Mouse (Mus musculus): ENCODE results near the gene Zbtb43. TPM values are rescaled to one million over a fixed set of nuclear protein-coding genes. Genes with fewer than 3 reads are reported as not detected.

Gene Zbtb43
- polyA plus RNA-seq, 1 experiment: 4.8 TPM

DNA sequence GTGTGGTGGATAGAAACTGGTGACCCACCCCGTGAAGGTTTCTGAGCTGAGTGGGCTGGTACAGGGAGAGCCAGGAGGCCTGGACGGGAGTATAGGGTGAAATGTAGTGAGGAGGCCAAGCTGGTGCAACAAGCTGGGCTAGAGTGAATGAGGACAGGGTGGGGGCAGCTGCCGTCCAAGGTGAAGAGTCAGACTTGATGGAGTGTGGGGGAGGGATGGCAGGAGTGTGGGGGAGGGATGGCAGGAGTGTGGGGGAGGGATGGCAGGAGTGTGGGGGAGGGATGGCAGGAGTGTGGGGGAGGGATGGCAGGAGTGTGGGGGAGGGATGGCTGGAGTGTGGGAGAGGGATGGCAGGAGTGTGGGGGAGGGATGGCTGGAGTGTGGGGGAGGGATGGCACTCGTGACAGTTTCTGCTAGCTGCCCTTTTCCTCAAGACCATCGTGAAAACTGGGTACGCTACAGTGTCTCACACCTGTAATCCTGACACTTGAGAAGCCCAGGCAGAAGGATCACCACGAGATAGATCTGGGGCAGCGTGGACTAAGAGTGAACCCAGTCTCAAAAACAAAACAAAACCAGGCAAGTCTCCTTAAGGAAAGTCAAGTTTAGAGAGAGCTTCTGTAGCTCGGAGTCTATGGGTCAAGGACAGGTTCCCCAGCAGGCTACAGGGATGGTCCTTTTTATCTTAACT, 28.2 kb downstream of the Zbtb43 start:
- Histone ChIP-seq H3K79me3 (ENCODE audit: low read depth) (no peaks in the 10 kb centered on the region), H3K79me2 (ENCODE audit: control insufficient read depth, insufficient read depth) (no peaks in the 10 kb centered on the region), H3K27me3 (ENCODE audit: control insufficient read depth, insufficient read depth, insufficient read length) (peaks cover 5% of the 10 kb centered on the region), H3K36me3 (ENCODE audit: control insufficient read depth, insufficient read depth) (no peaks in the 10 kb centered on the region), H3ac (ENCODE audit: control insufficient read depth, insufficient read length, low read depth) (no peak overlapping the region), H3K4me3 (ENCODE audit: insufficient read depth, poor library complexity, severe bottlenecking) (no peak overlapping the region)
- TF ChIP-seq FOSL1 (IDR thresholded peaks at IDR 0.05; ENCODE audit: insufficient read depth, low read length, poor library complexity, severe bottlenecking): no peak
- TF ChIP-seq CTCF (IDR thresholded peaks at IDR 0.05; ENCODE audit: control insufficient read depth, insufficient read depth, insufficient read length): no peak
- no peak for TF ChIP-seq MAX (IDR thresholded peaks at IDR 0.05)

DNA sequence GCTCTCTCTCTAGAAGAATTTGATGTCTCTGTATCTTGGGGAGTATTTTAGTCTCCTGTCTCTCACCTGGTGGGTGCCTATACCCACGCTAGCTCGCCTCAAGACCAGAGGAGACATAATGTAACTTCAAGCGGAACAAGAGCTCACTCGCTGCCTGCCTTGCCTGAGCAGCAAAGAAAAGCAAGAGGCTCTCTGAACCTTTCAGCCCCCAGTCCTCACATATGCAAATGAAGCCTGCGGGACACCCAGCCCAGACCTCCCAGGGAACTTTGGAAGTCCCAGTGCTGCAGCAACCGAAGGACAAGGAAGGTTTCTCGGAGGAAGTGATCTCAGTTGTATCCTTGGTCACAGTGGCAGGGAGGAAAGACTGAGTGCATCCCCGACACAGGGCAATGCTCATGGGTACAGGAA, 28.9 kb downstream of the Zbtb43 start:
- no peaks in the 10 kb centered on the region for H3K79me3 ChIP-seq (ENCODE audit: low read depth)
- no peaks in the 10 kb centered on the region for H3K36me3 ChIP-seq (ENCODE audit: control insufficient read depth, insufficient read depth)
- TF ChIP-seq CTCF (IDR thresholded peaks at IDR 0.05; ENCODE audit: control insufficient read depth, insufficient read depth, insufficient read length) (no peak), MYOG (IDR thresholded peaks at IDR 0.05; ENCODE audit: control insufficient read depth, extremely low read depth, insufficient read length) (no peak), MYOD1 (IDR thresholded peaks at IDR 0.05; ENCODE audit: control insufficient read depth, insufficient read length, low read depth) (no peak), USF1 (IDR thresholded peaks at IDR 0.05; ENCODE audit: low read depth) (no peak), FOSL1 (IDR thresholded peaks at IDR 0.05; ENCODE audit: insufficient read depth, low read length, poor library complexity, severe bottlenecking) (no peak), MAX (IDR thresholded peaks at IDR 0.05) (no peak), CEBPB (IDR thresholded peaks at IDR 0.05; ENCODE audit: low read depth) (no peak)
- no peak overlapping the region for H3ac ChIP-seq (ENCODE audit: control insufficient read depth, insufficient read length, low read depth)
- no peaks in the 10 kb centered on the region for H3K79me2 ChIP-seq (ENCODE audit: control insufficient read depth, insufficient read depth)
- peaks cover 5% of the 10 kb centered on the region for H3K27me3 ChIP-seq (ENCODE audit: control insufficient read depth, insufficient read depth, insufficient read length)
- no peak overlapping the region for H3K4me3 ChIP-seq (ENCODE audit: insufficient read depth, poor library complexity, severe bottlenecking)

DNA sequence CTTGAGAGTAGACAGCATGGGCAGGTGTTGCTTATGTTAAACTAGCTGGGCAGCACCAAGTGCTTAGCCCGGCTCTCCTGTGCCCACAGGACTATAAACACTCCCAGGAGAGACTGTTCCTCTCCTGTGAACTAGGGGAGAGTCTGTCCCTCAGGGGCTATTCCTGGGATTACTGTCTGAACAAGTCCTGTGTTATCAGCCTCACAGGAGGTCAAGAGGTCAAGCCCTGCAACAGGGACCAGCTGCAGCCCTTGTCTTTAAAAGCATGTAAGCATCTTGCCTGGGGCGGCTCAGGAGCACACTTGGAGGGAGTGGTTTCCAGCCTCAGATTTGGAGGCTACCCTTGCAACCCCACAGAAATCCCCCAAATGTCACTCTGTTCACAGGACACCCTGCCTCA, 30.0 kb downstream of the Zbtb43 start:
- no peaks in the 10 kb centered on the region for H3K79me2 ChIP-seq (ENCODE audit: control insufficient read depth, insufficient read depth)
- TF ChIP-seq FOSL1 (IDR thresholded peaks at IDR 0.05; ENCODE audit: insufficient read depth, low read length, poor library complexity, severe bottlenecking) (no peak), MAX (IDR thresholded peaks at IDR 0.05) (no peak), CEBPB (IDR thresholded peaks at IDR 0.05; ENCODE audit: low read depth) (no peak)

DNA sequence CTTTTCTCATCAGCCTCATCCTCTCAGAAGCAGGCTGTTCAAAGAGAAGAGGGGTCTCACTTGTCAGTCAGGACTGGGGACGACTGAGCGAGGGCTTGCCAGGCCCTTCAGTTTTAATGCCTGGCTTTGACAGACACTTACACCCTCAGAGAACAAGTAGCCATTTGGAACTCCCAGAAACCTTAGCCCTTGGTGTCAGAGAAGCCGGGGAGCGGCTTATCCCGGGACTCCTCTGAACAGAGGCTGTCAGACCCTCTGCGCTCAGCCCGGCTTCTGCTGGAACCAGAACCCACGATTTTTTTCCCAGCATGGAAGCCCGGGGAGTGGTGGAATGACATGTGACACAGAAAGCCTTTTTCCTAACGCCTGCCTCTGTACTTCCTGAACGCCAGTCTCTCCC, 31.2 kb downstream of the Zbtb43 start:
- H3K27me3 ChIP-seq (ENCODE audit: control insufficient read depth, insufficient read depth, insufficient read length): peaks cover 5% of the 10 kb centered on the region
- no peaks in the 10 kb centered on the region for H3K36me3 ChIP-seq (ENCODE audit: control insufficient read depth, insufficient read depth)
- TF ChIP-seq MYOG (IDR thresholded peaks at IDR 0.05; ENCODE audit: control insufficient read depth, extremely low read depth, insufficient read length): no peak
- no peak for TF ChIP-seq MYOD1 (IDR thresholded peaks at IDR 0.05; ENCODE audit: control insufficient read depth, insufficient read length, low read depth)
- TF ChIP-seq CTCF (IDR thresholded peaks at IDR 0.05; ENCODE audit: control insufficient read depth, insufficient read depth, insufficient read length): no peak
- no peak for TF ChIP-seq USF1 (IDR thresholded peaks at IDR 0.05; ENCODE audit: low read depth)
- no peak for TF ChIP-seq CEBPB (IDR thresholded peaks at IDR 0.05; ENCODE audit: low read depth)
- TF ChIP-seq MAX (IDR thresholded peaks at IDR 0.05): no peak
- TF ChIP-seq FOSL1 (IDR thresholded peaks at IDR 0.05; ENCODE audit: insufficient read depth, low read length, poor library complexity, severe bottlenecking): no peak
- H3K4me3 ChIP-seq (ENCODE audit: insufficient read depth, poor library complexity, severe bottlenecking): no peak overlapping the region
- no peak overlapping the region for H3ac ChIP-seq (ENCODE audit: control insufficient read depth, insufficient read length, low read depth)
- H3K79me2 ChIP-seq (ENCODE audit: control insufficient read depth, insufficient read depth): no peaks in the 10 kb centered on the region
- H3K79me3 ChIP-seq (ENCODE audit: low read depth): no peaks in the 10 kb centered on the region

More for the DNA sequence above, 30.0 kb downstream of the Zbtb43 start:
- H3K79me3 ChIP-seq (ENCODE audit: low read depth): no peaks in the 10 kb centered on the region
- no peak overlapping the region for H3ac ChIP-seq (ENCODE audit: control insufficient read depth, insufficient read length, low read depth)
- peaks cover 5% of the 10 kb centered on the region for H3K27me3 ChIP-seq (ENCODE audit: control insufficient read depth, insufficient read depth, insufficient read length)
- H3K4me3 ChIP-seq (ENCODE audit: insufficient read depth, poor library complexity, severe bottlenecking): no peak overlapping the region
- no peaks in the 10 kb centered on the region for H3K36me3 ChIP-seq (ENCODE audit: control insufficient read depth, insufficient read depth)

DNA sequence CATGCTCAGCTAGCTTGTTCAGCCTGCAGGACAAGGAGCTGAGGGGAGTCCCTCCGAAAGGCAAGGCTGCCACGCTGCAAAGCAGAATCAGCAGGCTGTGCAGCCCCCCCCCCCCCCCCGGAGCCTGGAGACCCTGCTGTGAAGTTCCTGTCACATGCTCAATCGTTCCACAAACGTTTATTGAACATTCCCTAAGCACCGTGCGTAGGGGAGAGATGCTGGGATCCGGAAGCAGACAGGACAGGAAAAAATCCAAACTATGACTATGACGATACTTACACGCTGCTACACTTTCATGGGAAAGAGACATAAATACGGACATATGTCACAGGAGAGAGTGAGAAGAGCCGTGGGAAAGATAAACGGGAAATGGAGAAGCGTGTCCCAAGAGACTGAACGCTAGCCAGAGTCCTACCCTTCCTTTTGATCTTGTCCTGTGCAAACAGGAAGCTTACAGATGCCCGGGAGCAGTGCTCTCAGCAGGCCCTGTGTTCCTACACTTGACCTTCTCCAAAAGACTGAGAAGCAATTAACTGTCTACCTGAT, 32.3 kb downstream of the Zbtb43 start:
- H3K4me3 ChIP-seq (ENCODE audit: insufficient read depth, poor library complexity, severe bottlenecking): no peak overlapping the region
- peaks cover under 1% of the 10 kb centered on the region for H3K79me2 ChIP-seq (ENCODE audit: control insufficient read depth, insufficient read depth)
- TF ChIP-seq MYOG (IDR thresholded peaks at IDR 0.05; ENCODE audit: control insufficient read depth, extremely low read depth, insufficient read length) (no peak), FOSL1 (IDR thresholded peaks at IDR 0.05; ENCODE audit: insufficient read depth, low read length, poor library complexity, severe bottlenecking) (no peak), CTCF (IDR thresholded peaks at IDR 0.05; ENCODE audit: control insufficient read depth, insufficient read depth, insufficient read length) (no peak), USF1 (IDR thresholded peaks at IDR 0.05; ENCODE audit: low read depth) (no peak), CEBPB (IDR thresholded peaks at IDR 0.05; ENCODE audit: low read depth) (no peak), MAX (IDR thresholded peaks at IDR 0.05) (no peak), MYOD1 (IDR thresholded peaks at IDR 0.05; ENCODE audit: control insufficient read depth, insufficient read length, low read depth) (no peak)
- no peak overlapping the region for H3ac ChIP-seq (ENCODE audit: control insufficient read depth, insufficient read length, low read depth)
- H3K36me3 ChIP-seq (ENCODE audit: control insufficient read depth, insufficient read depth): no peaks in the 10 kb centered on the region
- peaks cover 5% of the 10 kb centered on the region for H3K27me3 ChIP-seq (ENCODE audit: control insufficient read depth, insufficient read depth, insufficient read length)
- no peaks in the 10 kb centered on the region for H3K79me3 ChIP-seq (ENCODE audit: low read depth)

All from C2C12 (cell line).